Mouse (Mus musculus): ENCODE data around the gene Pcyt2.
"Not testable (repeated sequence)": the region's sequence is repeated elsewhere in the genome, so short reads cannot be mapped to it uniquely, and the experiment has no call there.

Pcyt2 gene

GRCm38 (mm10) chr11:120615606-120616203 lies 2.0 kb downstream of the Pcyt2 start:
- no peak for DNase-seq (ENCODE audit: low spot score)

DNA sequence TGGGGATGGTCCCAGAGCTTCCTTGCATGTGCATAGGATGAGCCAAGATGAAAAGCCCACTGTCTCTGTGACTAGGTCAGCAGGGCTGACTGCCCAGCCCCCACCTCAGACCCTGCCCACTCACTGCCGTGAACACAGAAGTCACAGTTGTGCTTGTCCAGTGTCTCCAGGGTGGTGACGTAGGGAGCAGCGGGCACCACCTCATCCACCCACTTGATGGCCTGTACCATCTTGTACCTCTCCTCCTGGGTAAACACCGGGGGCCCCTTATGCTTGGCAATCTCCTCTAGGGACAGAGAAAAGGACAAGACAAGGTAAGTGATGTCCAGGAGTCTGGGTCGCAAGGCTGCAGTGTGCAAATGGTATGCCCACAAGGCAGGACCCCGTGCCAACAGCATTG lies 2.6 kb downstream of the Pcyt2 start:
- no peak for DNase-seq (ENCODE audit: low spot score)

DNA sequence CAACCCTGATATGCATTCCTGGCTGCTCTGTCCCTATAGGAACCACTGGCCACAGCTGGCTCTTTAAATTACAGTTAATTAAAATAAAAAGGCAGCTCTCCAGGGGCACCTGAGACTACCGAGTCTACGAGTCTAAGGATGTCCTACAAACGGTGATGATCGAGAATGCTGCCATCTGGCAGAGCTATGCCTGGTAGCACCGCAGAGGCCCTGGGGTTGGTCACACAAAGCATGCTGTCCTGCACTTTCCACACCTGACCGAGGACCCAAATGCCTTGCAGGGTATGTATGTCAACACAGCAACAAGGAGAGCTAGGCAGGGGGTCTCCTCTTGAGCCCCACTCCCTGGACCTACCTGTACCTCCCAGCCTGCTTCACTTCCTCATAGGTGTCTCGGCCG lies 3.8 kb downstream of the Pcyt2 start:
- DNase-seq (ENCODE audit: low spot score), result no peak

DNA sequence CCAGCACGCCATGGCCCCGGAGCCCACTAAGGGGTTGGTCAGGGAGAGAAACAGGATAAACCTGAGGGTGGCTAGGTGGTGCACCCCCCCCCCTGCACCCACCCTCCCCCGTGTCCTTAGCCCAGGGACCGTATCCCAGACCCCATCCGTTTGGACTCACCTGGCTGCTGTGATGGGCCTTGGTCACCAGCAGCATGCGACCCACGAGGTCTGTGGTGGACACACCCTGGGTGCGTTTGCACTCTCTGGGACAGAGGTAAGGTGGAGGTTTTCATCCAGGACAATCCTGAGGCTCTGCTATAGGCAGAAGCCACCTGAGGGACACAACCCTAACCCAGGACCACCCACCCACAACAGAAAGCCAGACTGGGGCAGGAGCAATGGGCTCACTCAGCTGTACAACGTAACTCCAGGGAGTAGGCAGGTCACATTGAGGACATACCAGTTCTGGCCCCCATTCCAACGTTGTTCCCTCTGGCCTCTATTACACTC lies 4.2 kb downstream of the Pcyt2 start:
- DNase-seq (ENCODE audit: low spot score), result no peak

DNA sequence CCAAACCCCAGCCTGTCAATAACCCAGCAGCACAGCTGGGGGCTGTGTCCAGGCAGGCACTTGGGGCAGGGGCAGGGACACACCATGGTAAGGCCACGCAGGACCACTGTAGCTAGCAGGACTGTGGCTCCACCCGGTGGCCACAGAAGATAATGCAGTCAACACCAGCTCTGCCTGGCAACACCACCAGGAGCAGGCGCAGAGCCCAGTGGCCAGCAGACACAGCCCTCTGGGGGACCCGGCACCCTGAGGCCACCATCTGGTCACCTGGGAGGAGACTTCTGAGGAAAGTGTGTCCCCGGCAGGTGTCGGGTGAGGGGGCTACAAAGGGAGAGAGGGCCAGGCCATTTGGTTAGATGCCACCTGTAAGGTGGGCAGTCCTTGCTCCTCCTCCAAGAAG lies 5.0 kb downstream of the Pcyt2 start:
- peak; percentile 68 for DNase-seq (ENCODE audit: low spot score)

GRCm38 (mm10) chr11:120610477-120611046 lies 7.2 kb downstream of the Pcyt2 start:
- no peak for DNase-seq (ENCODE audit: low spot score)

DNA sequence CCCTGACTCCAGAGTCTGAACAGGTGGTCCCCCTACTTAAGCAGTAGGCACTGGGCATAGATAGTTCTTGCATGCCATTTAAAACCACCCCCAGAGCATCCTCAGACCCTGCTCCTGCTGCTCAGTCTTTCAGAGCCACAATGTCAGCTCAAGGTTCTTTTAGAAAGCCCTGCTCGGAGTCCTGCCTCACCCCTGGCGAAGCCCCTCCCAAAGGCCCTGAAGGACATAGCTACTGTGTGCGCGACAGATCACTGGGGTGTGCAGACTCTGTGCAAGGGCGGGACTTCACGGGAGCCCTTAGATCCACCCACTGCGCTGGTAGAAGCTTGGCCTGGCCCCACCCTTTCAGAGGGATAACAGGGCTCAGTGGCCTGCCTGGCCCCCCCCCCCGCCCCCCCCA lies 8.5 kb downstream of the Pcyt2 start:
- DNase-seq (ENCODE audit: low spot score), result no peak

DNA sequence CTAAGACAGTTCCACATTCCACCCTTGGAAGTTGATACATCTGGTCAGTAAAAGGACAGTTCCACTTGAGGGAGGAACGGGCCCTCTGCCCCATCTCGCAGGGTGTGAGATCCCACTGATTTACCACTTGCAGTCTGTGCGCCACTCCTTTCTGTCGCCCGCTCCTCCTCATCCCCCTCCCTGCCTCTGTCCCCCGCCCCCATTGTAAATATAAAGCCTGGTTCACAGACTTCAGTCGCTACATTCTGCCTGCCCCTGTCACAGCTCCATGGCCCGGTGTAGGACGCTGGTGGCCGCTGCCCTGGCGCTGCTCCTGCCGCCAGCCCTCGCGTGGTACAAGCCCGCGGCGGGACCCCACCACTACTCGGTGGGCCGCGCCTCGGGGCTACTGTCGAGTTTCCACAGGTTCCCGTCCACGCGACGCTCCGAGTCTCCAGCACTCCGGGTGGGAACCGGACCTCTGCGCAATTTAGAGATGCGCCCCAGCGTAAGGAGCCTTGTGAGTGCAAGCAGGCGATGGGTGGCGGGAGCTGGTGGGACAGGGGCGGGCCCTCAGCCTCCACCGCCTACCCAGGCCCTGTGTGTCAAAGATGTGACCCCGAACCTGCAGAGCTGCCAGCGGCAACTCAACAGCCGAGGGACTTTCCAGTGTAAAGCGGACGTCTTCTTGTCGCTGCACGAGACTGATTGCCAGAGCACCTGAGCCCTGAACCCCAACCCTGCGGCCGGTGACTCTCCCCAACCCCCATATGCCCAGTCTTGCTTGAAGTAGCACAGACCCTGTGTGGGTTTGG lies 9.3 kb downstream of the Pcyt2 start, which contains the start of gene Npb:
Npb (plus strand) TSS at position 237 of the 794 bp plus-strand sequence.
- DNase-seq (ENCODE audit: low spot score), result no peak

DNA sequence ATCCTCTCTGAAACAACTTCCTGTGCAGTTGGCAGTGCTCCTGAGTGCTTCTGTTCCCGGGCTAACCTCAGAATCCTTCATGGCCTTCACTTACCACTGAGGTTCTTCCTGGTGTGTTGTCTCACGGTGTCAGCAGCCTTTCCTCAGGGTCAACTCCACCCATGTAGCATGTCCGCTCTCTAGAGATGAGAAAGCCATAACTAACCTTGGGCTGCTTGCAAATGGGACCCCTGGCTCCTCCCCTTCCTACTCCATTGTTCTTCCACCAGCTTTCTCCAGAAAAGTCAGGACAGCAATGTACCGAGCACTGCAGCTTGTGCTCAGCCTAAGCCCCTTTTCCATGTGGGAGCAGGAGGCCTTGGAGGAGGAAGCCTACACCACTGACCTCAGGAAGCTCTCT lies 11.0 kb downstream of the Pcyt2 start:
- DNase-seq (ENCODE audit: low spot score), result no peak

DNA sequence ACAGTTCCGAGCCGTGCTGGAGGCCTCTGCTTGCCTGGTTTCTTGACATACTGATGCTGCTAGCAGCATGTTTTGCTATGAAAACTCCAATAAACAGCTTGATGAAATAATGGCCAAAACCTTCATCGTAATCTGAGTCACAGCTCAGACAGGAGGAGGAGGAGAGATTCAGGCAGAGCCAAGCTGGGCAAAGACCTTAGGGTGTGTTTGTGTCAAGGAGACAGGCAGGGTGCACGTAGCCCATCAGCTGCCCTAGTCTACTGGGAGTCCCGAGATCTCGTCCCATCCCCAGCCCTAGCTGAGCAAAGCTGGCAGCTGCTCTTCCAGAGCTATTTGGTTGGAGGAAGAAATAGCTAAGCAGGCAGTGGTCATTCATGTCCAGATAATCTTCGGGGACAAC lies 12.1 kb downstream of the Pcyt2 start:
- DNase-seq (ENCODE audit: low spot score), result no peak

- no peak for DNase-seq (ENCODE audit: low spot score)
Measured at GRCm38 (mm10) chr11:120603545-120603944, 14.2 kb downstream of the Pcyt2 start.

DNA sequence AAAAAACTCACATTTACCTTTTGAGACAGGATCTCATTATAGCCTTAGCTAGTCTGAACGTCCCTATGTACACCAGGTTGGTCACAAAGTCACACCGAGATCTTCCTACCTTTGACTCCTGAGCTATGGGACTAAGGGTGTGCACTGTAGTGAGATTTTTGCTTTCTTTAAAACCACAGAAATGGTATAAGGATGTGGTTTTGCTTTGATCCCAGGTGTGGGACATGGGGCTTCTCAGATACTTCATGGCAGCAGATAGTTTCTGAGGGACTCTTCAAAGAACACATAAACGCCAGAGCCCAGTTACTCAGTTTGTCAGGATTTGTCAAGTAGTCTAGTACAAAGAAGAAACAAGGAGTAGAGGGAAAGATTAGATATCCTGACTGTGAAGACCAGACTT lies 17.0 kb downstream of the Pcyt2 start:
- DNase-seq (ENCODE audit: low spot score), result no peak

DNA sequence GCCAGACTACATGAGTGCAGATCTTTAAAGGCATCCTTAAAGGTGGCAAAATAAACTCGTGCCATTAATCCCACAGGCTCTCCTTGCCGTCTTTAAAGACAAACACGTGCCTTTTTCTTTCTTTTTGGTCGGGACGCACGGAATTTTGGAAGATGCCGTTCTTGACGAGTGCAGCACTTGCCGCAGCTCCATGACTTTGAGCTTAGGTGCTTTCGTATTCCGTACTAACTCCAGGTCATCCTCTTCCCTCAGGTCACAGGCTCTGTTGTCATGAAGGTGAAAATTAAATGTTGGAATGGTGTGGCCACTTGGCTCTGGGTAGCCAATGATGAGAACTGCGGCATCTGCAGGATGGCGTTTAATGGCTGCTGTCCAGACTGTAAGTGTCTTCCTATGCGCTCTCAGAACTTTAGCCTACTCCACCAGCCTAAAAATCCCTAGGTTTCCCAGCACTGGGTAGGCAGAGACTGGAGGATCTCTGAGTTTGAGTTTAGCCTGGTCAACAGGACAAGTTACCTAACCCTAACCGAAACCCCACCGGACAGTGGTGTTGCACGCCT lies 18.7 kb downstream of the Pcyt2 start:
- no peak for DNase-seq (ENCODE audit: low spot score)

GRCm38 (mm10) chr11:120598283-120598989 lies 19.3 kb downstream of the Pcyt2 start, which contains the start of the genes Alyref and Anapc11:
Gene Alyref, minus strand, starts transcription at chr11:120598365.
Gene Anapc11, plus strand, starts transcription at chr11:120598421.
- DNase-seq (ENCODE audit: low spot score), result peak; percentile 95

DNA sequence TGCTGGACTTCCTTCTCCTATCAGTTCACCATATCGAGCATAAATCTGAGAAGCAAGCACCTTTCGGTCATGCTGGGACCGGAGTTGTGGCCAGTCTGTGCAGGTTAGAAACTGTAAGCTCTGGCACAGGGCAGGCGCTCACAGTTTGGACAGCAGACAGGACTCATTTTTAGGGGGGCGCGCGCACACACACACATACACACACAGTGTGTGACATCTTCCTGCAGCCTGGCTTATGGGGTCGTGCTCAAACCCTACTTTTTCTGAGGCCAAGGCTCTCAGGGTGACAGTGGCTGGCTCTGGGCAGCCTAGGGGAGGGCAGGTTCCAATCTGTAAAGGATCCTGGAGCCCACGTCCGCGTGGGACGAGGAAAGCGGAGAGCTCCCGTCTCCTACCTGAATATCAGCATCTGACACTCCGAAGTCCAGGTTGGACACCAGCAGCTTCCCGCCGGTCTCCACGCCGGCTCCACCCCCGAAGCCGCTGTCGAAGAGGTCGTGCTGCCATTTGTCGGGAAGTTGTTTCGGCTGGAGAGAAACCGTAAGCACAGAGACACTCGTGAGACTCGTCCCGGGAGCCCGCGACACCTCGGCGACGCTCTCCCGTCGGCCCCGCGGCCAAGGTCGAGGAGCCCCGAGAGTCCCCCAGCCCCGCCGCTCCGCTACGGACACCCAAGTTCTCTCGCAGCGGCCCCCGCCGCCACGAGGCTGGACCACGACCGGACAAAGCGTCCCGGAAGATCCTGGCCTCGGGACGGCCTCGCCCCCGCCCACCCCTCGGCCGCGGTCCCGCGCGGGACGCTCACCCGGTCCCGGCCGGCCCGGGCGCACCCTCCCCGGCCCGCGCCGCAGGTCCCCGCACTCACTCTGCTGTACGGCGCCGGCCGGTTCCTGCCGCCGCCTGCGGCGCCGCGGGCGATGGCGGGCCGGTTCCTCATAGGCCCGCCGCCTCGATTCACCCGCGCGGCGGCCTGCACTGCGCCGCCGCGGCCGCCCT lies 20.2 kb downstream of the Pcyt2 start:
- no peak for DNase-seq (ENCODE audit: low spot score)

GRCm38 (mm10) chr11:120588531-120588930 lies 29.2 kb downstream of the Pcyt2 start:
- DNase-seq (ENCODE audit: low spot score), result no peak

- DNase-seq (ENCODE audit: low spot score), result no peak
Measured at GRCm38 (mm10) chr11:120583937-120584336, 33.8 kb downstream of the Pcyt2 start.

- DNase-seq (ENCODE audit: low spot score), result not testable (repeated sequence)
Measured at GRCm38 (mm10) chr11:120582982-120583293, 34.8 kb downstream of the Pcyt2 start.

- peak; percentile 60 for DNase-seq (ENCODE audit: low spot score)
Measured at GRCm38 (mm10) chr11:120582268-120582981, 35.3 kb downstream of the Pcyt2 start.
